Mouse (Mus musculus) intestine, postnatal 0 days (tissue): ENCODE measurements around the gene Mesp1. TPM values are rescaled to one million over a fixed set of nuclear protein-coding genes. Genes with fewer than 3 reads are reported as not detected.

ENCODE experiments used
- ATAC-seq: fragments of 200-750 bp; cut with Nextera tagmentation; 2 replicates; pipeline ENCODE4 v1.8.0; 2017; ENCODE audit warnings: mild to moderate bottlenecking, moderate TSS enrichment, moderate library complexity
- H3K27ac ChIP-seq: fragments of 300-500 bp; sonication (generic); 2 replicates; pipeline ENCODE4 v1.5.1; 2014; ENCODE audit warnings: mild to moderate bottlenecking, low read depth, low read length, moderate library complexity
- H3K27me3 ChIP-seq: fragments of 300-500 bp; sonication (generic); replicated peaks from 2 replicates; pipeline ENCODE4 v1.6.1; 2014; ENCODE audit warnings: low read length, mixed read lengths; ENCODE audit not compliant: control insufficient read depth, insufficient read depth
- H3K36me3 ChIP-seq: fragments of 300-500 bp; sonication (generic); 2 replicates; pipeline ENCODE4 v1.6.1; 2014; ENCODE audit warnings: mild to moderate bottlenecking, moderate library complexity; ENCODE audit not compliant: control insufficient read depth, insufficient read depth
- H3K4me1 ChIP-seq: fragments of 300-500 bp; sonication (generic); replicated peaks from 2 replicates; pipeline ENCODE4 v1.6.1; 2014; ENCODE audit warnings: antibody characterized with exemption, low read length, mixed read lengths; ENCODE audit not compliant: control insufficient read depth, insufficient read depth
- H3K4me2 ChIP-seq: fragments of 300-500 bp; sonication (generic); replicated peaks from 2 replicates; pipeline ENCODE4 v1.6.1; 2014; ENCODE audit warnings: low read depth, mild to moderate bottlenecking, moderate library complexity
- H3K4me3 ChIP-seq: fragments of 300-500 bp; sonication (generic); 2 replicates; pipeline ENCODE4 v1.5.1; 2014; ENCODE audit warnings: low read depth, low read length
- H3K9ac ChIP-seq: fragments of 300-500 bp; sonication (generic); 2 replicates; pipeline ENCODE4 v1.6.1; 2014; ENCODE audit warnings: mild to moderate bottlenecking, low read depth, low read length
- H3K9me3 ChIP-seq: fragments of 300-500 bp; sonication (generic); 2 replicates; pipeline ENCODE4 v1.6.1; 2016; ENCODE audit warnings: mixed run types; ENCODE audit not compliant: control insufficient read depth
- CTCF ChIP-seq: sonication (generic); IDR thresholded peaks from 2 replicates; pipeline ENCODE4 v1.5.1; 2016; ENCODE audit warnings: low read depth, mild to moderate bottlenecking, control low read depth, antibody characterized with exemption, moderate library complexity
- WGBS: fragments of 180-500 bp; shearing (Covaris S2); extraction: QIAGEN DNeasy Blood & Tissue Kit; methylation state at CpG from one replicate; pipeline ENCODE4 v1.1.7; 2014; 5-methylcytosine and 5-hydroxymethylcytosine counted together
- polyA plus RNA-seq: library from polyadenylated mRNA; unstranded; fragments of >200 nt; fragmentation: Nextera tagmentation; extraction: Ambion mirVana; gene quantifications from 2 replicates; pipeline ENCODE4 v1.2.1, GENCODE M21; 2015

The Mesp1 gene
- polyA plus RNA-seq, result 0.21 and 0.27 TPM in 2 replicates

- Histone ChIP-seq H3K4me1 (peaks cover 11% of the 10 kb centered on the region), H3K9me3 (no peaks in the 10 kb centered on the region), H3K36me3 (no peaks in the 10 kb centered on the region), H3K4me3 (peak within 1 kb of the TSS; percentile 38), H3K27ac (no peak within 1 kb of the TSS), H3K9ac (peak within 1 kb of the TSS; percentile 27; the same call in 1 of the 2 replicates), H3K27me3 (peaks cover 23% of the 10 kb centered on the region), H3K4me2 (peak within 1 kb of the TSS; percentile 75)
- no peak for ATAC-seq
- no peak for TF ChIP-seq CTCF
- WGBS, result 78% methylated on average over 6 of the region's 6 CpGs
These were observed at the start of gene Mesp1 for GRCm38 (mm10) chr7:79793688-79794087. Gene Mesp1 (minus strand): TSS chr7:79793788.

GRCm38 (mm10) chr7:79842163-79842562, 48.6 kb upstream of the Mesp1 start:
- H3K9ac ChIP-seq, result peak overlapping the region; percentile 53
- peak; percentile 57 for ATAC-seq
- H3K4me2 ChIP-seq, result peak overlapping the region; percentile 79
- TF ChIP-seq CTCF, result no peak
- H3K27ac ChIP-seq, result peak overlapping the region; percentile 73
- H3K4me3 ChIP-seq, result peak overlapping the region; percentile 41
- WGBS, result 21% methylated on average over 7 of the region's 7 CpGs
- H3K36me3 ChIP-seq, result peaks cover 14% of the 10 kb centered on the region; the same call in 1 of the 2 replicates
- no peaks in the 10 kb centered on the region for H3K9me3 ChIP-seq
- no peaks in the 10 kb centered on the region for H3K27me3 ChIP-seq
- 0 out of 2 replicates have a peak, but pooled peaks cover 2% of the 10 kb centered on the region for H3K4me1 ChIP-seq

GRCm38 (mm10) chr7:79837247-79837646, 43.7 kb upstream of the Mesp1 start:
- 36% methylated on average over 2 of the region's 2 CpGs for WGBS
- no peaks in the 10 kb centered on the region for H3K9me3 ChIP-seq
- peak; percentile 78 for ATAC-seq
- no peak overlapping the region; the same call in 1 of the 2 replicates for H3K4me2 ChIP-seq
- H3K4me1 ChIP-seq, result 0 out of 2 replicates have a peak, but pooled peaks cover 3% of the 10 kb centered on the region
- no peak for TF ChIP-seq CTCF
- no peak overlapping the region for H3K4me3 ChIP-seq
- H3K27ac ChIP-seq, result no peak overlapping the region
- H3K9ac ChIP-seq, result no peak overlapping the region
- H3K27me3 ChIP-seq, result no peaks in the 10 kb centered on the region
- H3K36me3 ChIP-seq, result peaks cover 42% of the 10 kb centered on the region; the same call in 1 of the 2 replicates

GRCm38 (mm10) chr7:79835196-79835595, 41.6 kb upstream of the Mesp1 start:
- 86% methylated on average over 6 of the region's 6 CpGs for WGBS
- H3K36me3 ChIP-seq, result peaks cover 43% of the 10 kb centered on the region
- no peak overlapping the region for H3K27ac ChIP-seq
- H3K9ac ChIP-seq, result no peak overlapping the region
- no peak overlapping the region for H3K4me2 ChIP-seq
- H3K27me3 ChIP-seq, result no peaks in the 10 kb centered on the region
- no peaks in the 10 kb centered on the region for H3K9me3 ChIP-seq
- no peak for TF ChIP-seq CTCF
- H3K4me3 ChIP-seq, result no peak overlapping the region
- no peak for ATAC-seq
- H3K4me1 ChIP-seq, result 0 out of 2 replicates have a peak, but pooled peaks cover 3% of the 10 kb centered on the region

GRCm38 (mm10) chr7:79832980-79833379, 39.4 kb upstream of the Mesp1 start:
- Histone ChIP-seq H3K9me3 (no peaks in the 10 kb centered on the region), H3K27ac (no peak overlapping the region), H3K27me3 (no peaks in the 10 kb centered on the region), H3K4me3 (no peak overlapping the region), H3K36me3 (peaks cover 39% of the 10 kb centered on the region), H3K4me1 (0 out of 2 replicates have a peak, but pooled peaks cover 3% of the 10 kb centered on the region), H3K4me2 (no peak overlapping the region), H3K9ac (no peak overlapping the region)
- no peak for ATAC-seq
- no peak for TF ChIP-seq CTCF

- peaks cover 51% of the 10 kb centered on the region for H3K36me3 ChIP-seq
- no peak overlapping the region for H3K4me2 ChIP-seq
- WGBS, result 56% methylated on average over 6 of the region's 6 CpGs
- H3K4me3 ChIP-seq, result no peak overlapping the region
- no peaks in the 10 kb centered on the region for H3K9me3 ChIP-seq
- H3K9ac ChIP-seq, result no peak overlapping the region
- no peak for TF ChIP-seq CTCF
- H3K27ac ChIP-seq, result no peak overlapping the region; the same call in 1 of the 2 replicates
- H3K4me1 ChIP-seq, result no peaks in the 10 kb centered on the region
- ATAC-seq, result no peak
- H3K27me3 ChIP-seq, result no peaks in the 10 kb centered on the region
These were observed 38.0 kb upstream of the Mesp1 start for GRCm38 (mm10) chr7:79831585-79831984.
